Mouse (Mus musculus) kidney, adult 11 months (tissue): Measurements from ENCODE around the gene Rapgef4.
A peak's percentile ranks its signal among the peaks of the same experiment; 100 is the strongest.
"Not testable (repeated sequence)": the region's sequence is repeated elsewhere in the genome, so short reads cannot be mapped to it uniquely, and the experiment has no call there.

Experiments
- DNase-seq: peaks from one replicate; pipeline ENCODE4 v3.0.0; 2022

Rapgef4 gene

GRCm38 (mm10) chr2:72123851-72124250 is 142.8 kb downstream of the Rapgef4 start:
- DNase-seq = no peak

GRCm38 (mm10) chr2:72125786-72126185 is 144.7 kb downstream of the Rapgef4 start:
- DNase-seq = no peak

DNA sequence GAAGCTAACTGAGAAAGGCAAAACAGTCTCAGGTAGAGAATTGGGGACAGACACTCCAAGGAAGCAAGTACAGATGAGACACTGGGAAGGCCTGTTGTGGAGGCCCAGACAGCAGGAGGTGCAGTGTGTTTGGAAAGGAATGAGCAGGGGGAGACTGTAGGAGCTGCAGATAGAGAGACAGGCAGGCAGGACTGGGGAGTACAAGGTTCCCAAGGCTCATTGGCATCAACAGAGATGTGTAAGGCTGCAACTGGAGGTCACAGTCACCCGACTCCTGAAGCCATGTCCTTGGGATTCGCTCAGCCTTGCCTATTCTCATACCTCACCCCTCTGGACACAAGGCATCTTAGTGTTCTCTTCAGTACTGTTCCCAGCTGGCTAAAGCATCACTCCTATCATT is 145.4 kb downstream of the Rapgef4 start:
- no peak for DNase-seq

DNA sequence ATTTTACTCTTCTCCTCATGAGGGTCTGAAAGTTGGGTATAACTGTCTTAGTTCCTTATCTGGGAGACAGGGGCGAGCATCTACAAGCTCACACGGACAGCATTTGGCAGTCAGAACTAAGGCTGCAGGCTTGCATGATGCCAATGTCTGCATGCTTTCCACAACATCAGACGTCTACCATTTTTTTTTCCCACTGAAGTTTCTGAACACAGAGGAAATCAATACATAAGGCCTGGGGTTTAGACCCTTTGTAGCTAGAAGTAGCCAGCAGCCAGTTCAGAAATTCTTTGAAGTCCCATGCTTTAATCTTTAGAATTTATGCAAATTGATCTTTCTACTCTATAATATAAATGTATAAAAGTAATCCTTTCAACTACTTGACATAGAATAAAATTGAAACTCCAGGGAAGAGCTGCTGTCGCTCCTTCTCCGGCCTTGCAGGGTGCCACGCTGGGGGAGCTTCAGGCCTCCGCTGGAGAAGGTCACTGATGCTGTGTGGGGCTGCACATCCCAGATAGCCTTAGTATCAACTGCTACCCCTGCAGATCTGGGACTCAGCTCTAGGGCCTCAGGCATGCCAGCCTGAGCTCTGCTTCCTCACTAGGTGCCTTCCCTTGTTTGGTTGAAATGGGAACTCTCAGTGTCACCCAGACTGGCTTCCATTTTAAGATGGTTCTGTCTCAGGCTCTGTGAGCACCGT is 148.7 kb downstream of the Rapgef4 start:
- DNase-seq = no peak

- DNase-seq = no peak
Measured at GRCm38 (mm10) chr2:72132222-72132621, 151.2 kb downstream of the Rapgef4 start.

DNA sequence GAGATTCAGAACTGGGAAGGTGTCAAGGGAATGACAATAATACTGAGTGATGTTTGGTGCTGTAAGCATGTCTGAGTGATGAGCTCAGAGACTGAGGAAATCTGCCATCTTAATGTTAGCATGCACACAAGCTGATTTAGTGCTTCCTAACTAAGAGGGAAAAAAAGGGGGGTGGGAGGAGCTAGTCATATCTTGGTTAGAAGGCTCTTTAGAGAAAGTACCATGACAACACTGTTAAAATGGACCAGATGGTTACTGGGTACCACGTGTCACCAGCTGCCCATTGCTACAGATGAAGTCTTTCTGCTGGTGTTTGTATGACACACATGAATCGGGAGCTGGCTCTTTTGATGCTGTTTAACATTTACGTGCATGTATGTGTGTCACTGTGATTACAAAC is 155.0 kb downstream of the Rapgef4 start:
- no peak for DNase-seq

- DNase-seq = no peak
Measured at GRCm38 (mm10) chr2:72136486-72137264, 155.6 kb downstream of the Rapgef4 start.

- no peak for DNase-seq
Measured at GRCm38 (mm10) chr2:72139863-72140845, 159.1 kb downstream of the Rapgef4 start.

- DNase-seq = no peak
Measured at GRCm38 (mm10) chr2:72141091-72141490, 160.1 kb downstream of the Rapgef4 start.

GRCm38 (mm10) chr2:72141732-72142131 is 160.7 kb downstream of the Rapgef4 start:
- not testable (repeated sequence) for DNase-seq

GRCm38 (mm10) chr2:72143413-72143812 is 162.4 kb downstream of the Rapgef4 start:
- no peak for DNase-seq

GRCm38 (mm10) chr2:72144576-72145200 is 163.6 kb downstream of the Rapgef4 start:
- no peak for DNase-seq

DNA sequence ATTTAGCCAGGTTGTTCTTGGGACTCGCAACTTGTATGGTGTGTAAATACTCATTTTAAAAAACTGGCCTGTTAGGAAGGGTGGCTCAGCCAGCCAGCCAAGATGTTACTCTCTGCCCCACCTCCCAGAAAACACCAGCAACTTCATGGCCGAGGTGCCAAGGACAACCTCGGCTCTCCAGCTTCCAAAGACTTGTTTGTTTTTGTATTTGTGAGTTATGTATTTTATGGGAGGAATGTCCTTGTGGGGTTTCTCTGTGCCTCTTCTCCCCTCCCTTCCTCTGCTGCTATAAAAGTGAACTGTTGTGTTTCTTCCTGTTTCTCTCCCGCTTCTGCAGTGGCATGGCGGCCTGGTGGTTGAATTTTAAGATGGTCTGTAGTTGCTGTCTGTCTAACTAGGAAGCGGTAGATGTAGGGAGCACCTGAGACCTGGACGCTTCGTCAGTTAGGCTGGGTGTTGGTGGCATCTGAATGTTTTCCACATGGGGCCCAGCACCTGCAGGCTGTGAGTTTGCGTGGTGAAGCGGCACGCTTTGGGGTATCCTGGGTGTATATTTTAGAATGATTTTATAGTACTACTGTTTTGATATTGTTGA is 164.3 kb downstream of the Rapgef4 start:
- no peak for DNase-seq

GRCm38 (mm10) chr2:72146061-72146460 is 165.0 kb downstream of the Rapgef4 start:
- no peak for DNase-seq

- DNase-seq = no peak
Measured at GRCm38 (mm10) chr2:72147246-72147645, 166.2 kb downstream of the Rapgef4 start.

DNA sequence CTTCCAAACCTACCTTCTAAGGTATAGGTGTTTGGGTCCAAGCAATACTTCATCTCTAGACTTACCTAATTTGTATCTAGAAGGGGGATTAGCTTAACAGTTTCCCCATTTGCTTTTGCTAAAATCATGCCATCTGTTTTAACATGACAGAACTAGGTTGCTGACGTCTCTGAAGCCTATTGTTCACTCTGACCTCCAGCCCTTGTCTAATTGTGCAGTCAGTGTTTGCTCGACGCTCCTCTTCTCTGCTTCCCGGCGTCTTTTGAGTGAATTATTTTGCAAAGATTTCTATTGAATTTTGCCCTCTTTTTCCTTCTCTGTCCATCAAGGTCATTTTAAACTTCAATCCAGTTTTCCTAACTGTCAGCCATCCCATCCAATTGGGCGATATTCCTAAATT is 166.7 kb downstream of the Rapgef4 start:
- no peak for DNase-seq

- peak; percentile 13 for DNase-seq
Measured at GRCm38 (mm10) chr2:72148647-72149046, 167.6 kb downstream of the Rapgef4 start.

DNA sequence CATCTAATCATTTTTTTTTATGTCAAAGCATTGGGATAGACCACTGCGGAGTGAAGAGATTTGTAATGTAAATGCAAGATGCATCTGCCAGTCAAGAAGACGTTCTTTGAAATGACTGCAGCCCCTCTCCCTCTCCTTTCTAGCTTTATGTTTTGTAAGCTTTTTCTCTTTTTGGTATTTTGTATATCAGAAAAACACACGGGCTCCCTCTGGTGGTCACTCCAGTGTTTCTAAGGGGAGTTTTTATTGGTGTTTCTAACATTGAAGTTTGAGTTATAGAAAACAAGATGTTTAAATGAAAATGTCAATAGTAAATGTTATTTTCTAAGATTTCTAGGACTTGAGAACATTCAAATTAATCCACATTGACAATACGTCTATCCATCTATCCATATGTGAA is 168.0 kb downstream of the Rapgef4 start:
- no peak for DNase-seq

DNA sequence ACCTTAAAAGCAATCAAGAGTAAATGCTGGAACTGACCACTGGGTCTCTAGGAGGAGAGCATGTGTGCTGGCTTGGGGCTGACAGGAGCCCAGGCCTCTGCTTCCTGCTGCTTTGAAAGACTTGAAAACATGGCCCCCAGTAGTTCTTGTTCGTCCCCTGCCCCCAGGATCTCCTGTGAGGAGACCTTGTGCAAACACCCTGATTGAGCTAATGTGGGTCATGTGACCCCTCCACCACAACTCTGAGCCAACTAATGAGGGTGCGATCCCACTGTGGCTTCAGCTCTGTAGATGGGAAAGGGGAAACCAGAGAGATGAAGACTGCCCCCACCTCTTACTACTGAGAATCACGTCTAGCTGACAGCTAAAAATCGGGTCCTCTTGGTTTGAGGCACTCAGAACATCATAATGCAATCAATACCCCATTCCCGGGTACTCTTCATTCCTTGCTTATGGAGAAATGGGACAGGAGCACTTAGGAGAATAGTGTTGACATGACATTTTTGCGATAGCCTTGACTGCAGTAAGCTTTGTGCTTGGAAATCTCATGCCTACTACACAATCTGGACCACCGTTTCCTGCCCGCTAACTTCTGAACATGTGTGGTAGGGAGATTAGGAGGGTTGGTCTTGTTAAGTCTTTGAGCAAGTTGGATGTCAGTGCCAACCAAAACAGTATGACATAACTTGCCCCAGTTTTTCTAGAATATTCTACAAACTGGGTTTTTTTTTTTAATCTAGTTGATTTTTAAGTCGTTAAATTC is 170.9 kb downstream of the Rapgef4 start:
- DNase-seq = no peak

DNA sequence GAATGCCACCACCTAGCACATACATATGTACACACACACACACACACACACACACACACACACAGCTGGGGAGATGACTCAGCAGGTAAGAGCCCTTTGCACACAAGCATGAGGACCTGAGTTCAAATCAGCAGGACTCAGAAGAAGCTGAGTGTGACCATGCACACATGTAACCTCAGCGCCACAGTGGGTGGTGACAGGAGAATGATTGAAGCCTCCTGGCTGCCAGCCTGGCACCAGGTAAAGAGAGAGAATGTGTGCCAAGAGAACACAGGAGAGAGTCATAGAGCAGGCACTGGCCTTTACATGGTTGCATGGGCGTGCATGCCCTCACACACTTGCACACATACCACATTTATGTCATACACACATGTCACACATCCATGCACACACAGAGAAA is 171.7 kb downstream of the Rapgef4 start:
- DNase-seq = no peak

- DNase-seq = no peak
Measured at GRCm38 (mm10) chr2:72153851-72154250, 172.8 kb downstream of the Rapgef4 start.
